Mouse (Mus musculus): ENCODE results near the gene Chmp5.
"Not testable (repeated sequence)": the region's sequence is repeated elsewhere in the genome, so short reads cannot be mapped to it uniquely, and the experiment has no call there.

Gene Chmp5

DNA sequence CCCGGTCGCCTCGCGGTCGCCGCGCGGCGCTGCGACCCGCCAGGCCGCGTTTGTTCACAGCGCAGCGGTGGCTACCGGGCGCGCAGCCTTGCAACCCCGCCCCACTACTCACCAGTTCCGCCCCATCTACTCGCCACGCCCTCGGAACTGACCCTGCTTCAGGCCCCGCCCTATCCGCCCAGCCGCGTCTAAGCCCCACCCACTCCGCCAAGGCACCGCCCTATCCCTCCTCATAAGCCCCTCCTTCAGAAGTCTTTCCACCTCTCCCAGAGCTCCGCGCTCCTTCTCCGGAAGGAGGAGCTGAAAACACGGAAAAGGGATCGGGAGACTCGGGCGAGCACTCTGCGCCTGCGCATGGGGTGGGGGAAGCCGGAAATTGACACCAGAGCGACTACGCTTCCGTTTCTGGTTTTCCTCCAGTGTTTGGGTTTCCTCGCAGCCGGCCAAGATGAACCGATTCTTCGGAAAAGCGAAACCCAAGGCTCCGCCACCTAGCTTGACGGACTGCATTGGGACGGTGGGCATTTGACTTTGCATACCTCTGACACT lies at the start of gene Chmp5, which contains the start of gene Bag1:
TSS of gene Chmp5 (plus strand) at position 248 of the 549 bp plus-strand sequence.
TSS of gene Bag1 (minus strand) at position 135 of the 549 bp plus-strand sequence.
- DNase-seq, result peak; percentile 99 to 100

GRCm38 (mm10) chr4:40898476-40899044 lies 49.6 kb upstream of the Chmp5 start:
- DNase-seq, result no peak

- DNase-seq, result no peak
These were observed 48.9 kb upstream of the Chmp5 start for GRCm38 (mm10) chr4:40899264-40899663.

DNA sequence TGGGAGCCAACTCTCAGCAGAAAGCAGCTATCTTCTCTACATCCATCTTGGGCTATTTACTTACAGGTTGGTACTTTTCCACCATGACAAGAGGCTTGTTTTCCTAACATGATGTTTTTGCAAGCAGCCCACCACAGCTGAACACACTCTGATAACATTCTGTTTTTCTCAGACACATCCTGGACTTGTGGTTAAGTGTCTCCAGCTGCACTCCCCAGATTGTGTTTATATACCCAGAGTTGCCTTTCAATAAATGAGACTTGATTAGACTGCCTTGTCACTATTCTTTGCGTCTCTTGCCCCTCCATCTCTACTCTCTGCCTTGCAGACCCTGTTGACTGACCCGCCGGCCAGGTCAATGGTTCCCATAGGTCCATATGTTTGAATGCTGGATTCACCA lies 48.1 kb upstream of the Chmp5 start:
- DNase-seq, result no peak

GRCm38 (mm10) chr4:40900612-40901011 lies 47.6 kb upstream of the Chmp5 start:
- DNase-seq, result no peak

- peak; percentile 18 to 55 for DNase-seq
These were observed 41.9 kb upstream of the Chmp5 start for GRCm38 (mm10) chr4:40906298-40906697.

GRCm38 (mm10) chr4:40908261-40908969 lies 39.8 kb upstream of the Chmp5 start:
- DNase-seq, result peak; percentile 63 to 76

GRCm38 (mm10) chr4:40914287-40914867 lies 33.8 kb upstream of the Chmp5 start:
- no peak for DNase-seq

DNA sequence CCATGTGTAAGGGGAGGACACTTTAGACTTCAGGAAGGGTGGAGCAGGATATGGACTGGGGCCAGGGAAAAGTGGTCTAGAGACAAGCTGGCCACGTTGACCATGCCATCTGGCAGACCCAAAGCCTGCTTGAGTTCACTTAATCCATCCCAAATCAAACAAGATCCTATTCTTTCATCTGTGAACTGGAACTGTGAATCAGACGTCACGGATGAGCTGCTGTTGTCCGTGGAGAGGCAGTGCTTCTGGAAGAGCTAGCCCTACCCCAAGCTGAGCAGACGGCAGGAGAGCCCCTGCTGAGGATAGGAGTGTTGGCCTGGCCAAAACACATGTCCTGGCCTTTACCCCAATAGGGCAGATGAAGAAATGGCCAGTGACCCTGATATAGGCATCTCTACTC lies 32.3 kb upstream of the Chmp5 start:
- DNase-seq, result peak; percentile 35 to 42

- no peak for DNase-seq
These were observed 31.5 kb upstream of the Chmp5 start for GRCm38 (mm10) chr4:40916592-40917155.

DNA sequence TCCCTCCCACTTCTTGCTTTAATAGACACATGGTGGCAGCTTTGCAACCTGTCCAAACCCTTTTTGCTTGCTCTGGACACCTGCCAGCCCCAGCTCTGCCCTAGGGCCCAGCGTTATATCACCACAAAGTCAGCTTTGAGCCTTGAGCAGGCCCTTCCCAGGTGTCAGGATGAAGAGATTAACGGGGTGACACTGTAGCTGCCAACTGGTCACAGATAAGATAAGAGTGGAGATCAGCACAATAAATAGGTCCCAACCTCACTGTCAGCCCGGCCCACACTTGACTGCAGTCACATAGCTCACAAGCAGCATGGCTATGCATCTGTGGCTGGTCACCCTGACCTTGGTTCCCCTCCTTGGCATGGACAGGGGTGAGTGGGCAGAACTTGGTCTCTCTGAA lies 28.4 kb upstream of the Chmp5 start, which contains the start of gene Spink4:
TSS of gene Spink4 (plus strand) at position 268 of the 400 bp plus-strand sequence.
- peak; percentile 43 for DNase-seq

DNA sequence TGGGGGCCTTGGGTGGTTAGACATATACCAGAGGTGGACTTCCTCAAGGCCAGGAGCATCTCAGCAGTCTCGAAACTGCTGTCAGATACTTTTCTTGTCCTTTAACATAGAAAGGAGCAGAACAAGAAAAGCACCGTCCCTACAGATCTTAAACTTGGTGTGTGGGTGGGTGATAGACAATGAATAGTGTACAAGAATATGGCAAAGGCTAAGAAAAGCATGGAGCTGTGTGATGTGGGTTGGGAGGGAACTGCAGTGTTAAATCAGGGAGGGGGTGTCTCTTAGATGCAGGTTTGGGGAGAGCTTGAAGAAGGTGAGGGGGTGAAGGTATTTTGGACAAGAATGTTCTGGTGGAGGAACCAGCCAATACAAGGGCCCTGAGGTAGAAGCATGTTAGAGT lies 27.6 kb upstream of the Chmp5 start:
- no peak for DNase-seq

DNA sequence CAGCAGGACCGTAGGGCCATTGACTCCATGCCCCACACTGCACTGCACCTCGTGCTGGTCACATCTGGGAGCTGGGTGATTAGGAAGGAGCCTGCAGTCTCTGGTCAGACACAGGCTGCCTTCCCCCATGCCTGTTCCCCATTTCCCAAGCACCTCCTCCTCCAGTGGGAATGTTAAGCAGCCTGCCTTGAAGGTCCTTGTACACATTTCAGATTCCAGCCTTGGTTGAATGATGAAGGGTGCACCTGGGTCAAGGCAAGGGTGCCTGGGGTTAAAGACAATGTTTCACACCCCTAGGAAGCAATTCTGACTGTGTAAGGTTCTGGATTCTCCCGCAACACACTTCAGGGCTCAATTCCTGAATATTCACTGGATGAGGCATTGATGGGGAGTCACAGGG lies 26.9 kb upstream of the Chmp5 start:
- no peak for DNase-seq

DNA sequence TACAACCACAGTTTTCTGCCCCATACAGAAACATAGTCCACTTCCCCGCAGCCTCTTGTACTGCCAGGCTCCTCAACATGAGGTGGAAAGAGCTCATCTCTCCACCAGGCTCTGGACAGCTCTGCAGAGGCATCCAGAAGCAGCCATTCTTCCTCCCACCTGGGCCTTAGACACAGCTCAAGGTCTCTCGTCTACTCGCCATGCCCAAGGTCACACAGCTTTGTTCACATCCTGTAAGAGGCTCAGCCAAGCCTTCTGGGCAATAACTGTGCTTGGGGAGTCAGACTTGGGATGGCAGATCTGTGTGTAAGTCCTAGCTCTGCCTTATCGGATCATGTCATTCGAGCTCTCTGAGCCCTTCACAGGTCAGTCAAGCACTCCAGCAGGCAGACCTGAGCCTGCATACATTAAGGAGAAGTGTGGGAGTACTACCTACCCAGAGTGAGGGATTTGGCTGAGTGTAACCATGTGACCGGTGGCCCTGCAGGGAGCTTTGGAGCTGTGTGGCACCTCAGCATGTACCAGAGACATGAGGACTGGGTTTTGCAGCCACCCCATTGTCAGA lies 25.0 kb upstream of the Chmp5 start:
- DNase-seq, result no peak

DNA sequence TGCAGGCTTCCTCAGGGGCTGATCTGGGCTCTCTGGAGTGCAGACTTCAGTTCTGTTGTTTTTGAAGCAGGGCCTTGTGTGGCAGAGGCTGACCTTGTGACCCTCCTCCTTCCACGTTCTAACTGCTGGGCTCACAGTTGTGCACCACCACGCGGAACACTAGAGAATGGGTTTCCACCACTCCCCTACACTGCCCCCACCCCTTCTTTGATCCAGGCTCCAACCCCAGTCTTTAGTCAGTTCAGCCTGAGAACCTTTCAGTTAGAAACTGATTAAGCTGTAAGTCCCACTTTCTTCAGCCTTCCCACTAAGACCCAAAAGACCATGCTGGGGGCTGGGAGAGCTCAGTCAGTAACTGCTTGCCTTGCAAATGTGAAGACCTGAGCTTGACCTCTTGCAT lies 22.6 kb upstream of the Chmp5 start:
- no peak for DNase-seq

DNA sequence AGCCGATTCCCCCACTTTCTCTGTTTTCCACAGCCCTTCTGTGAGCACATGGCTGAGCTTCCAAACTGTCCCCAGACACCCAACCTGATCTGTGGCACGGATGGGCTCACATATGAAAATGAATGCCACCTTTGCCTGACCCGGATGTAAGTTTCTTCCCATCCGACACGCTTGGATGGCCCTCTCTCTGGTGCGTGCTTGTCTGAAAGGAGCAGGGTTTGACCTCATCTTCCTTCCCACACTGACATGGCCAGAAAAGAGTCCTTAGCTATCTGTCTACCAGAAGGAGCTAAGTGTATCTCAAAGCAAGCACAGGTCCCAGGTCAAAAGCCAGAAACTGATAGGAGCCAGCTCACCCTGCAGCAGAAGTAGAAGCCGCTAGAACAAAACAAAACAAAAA lies 19.2 kb upstream of the Chmp5 start:
- DNase-seq, result no peak

GRCm38 (mm10) chr4:40933694-40934093 lies 14.5 kb upstream of the Chmp5 start:
- no peak for DNase-seq

GRCm38 (mm10) chr4:40934369-40934768 lies 13.8 kb upstream of the Chmp5 start:
- not testable (repeated sequence) for DNase-seq

GRCm38 (mm10) chr4:40936175-40936839 lies 11.9 kb upstream of the Chmp5 start:
- peak; percentile 68 to 80 for DNase-seq

DNA sequence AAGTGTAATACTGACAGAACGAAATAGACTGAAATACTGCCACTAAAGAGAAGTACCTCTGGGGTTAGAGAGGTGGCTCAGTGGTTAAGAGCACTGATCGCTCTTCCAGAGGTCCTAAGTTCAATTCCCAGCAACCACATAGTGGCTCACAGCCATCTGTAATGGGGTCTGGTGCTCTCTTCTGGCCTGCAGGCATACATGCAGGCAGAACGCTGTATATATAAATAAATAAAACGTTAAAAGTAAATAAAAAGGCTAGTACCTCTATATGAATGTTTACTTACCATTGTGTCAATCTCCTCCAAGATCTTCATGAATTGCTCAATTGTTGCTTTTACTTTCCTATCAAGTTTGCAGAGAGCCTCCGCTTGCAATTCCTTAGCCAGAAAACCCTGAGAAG lies 9.4 kb upstream of the Chmp5 start:
- no peak for DNase-seq

DNA sequence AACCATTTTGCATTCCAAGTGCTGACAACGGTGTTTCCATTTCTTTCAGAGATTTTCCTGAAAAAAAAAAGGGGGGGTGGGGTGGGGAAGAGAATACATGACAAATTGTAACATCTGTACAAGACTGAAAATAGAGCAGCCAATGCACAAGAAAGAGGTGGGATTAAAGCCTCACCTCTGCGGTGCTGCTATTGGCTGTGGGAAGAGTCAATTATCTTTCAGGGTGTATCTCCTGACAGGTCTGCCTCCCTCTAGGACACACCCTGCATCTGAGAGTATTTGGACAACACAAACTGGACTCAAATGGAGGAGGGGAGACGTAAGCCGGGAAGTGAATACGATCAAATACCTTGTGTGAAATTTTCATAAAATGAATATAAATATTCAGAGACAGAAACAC lies 4.6 kb upstream of the Chmp5 start:
- DNase-seq, result no peak

- DNase-seq, result no peak
These were observed 1.6 kb upstream of the Chmp5 start for GRCm38 (mm10) chr4:40946516-40947121.
